Mouse (Mus musculus) spleen, postnatal 10 days (tissue): ENCODE data around the gene Tbx10.
"Not testable (repeated sequence)": the region's sequence is repeated elsewhere in the genome, so short reads cannot be mapped to it uniquely, and the experiment has no call there.

Source experiments
- DNase-seq, 2 experiments: peaks; one replicate each; pipeline ENCODE4 v3.0.0; 2021 to 2022; ENCODE audit warnings: low spot score in 2 of 2

The Tbx10 gene

GRCm38 (mm10) chr19:4003641-4004040, 11.1 kb downstream of the Tbx10 start:
- no peak for DNase-seq

GRCm38 (mm10) chr19:4004331-4004730, 11.8 kb downstream of the Tbx10 start:
- DNase-seq, result no peak

- DNase-seq, result no peak
These were observed 12.5 kb downstream of the Tbx10 start for GRCm38 (mm10) chr19:4005091-4005490.

- no peak for DNase-seq
These were observed 13.4 kb downstream of the Tbx10 start for GRCm38 (mm10) chr19:4005971-4006370.

- no peak for DNase-seq
These were observed 18.5 kb downstream of the Tbx10 start for GRCm38 (mm10) chr19:4011086-4011485.

GRCm38 (mm10) chr19:4012432-4013022, 20.0 kb downstream of the Tbx10 start, which contains the start of gene Ndufv1:
Gene Ndufv1, minus strand, starts transcription at chr19:4012806.
- peak; percentile 88 to 95 for DNase-seq

GRCm38 (mm10) chr19:4013066-4013465, 20.5 kb downstream of the Tbx10 start:
- DNase-seq, result no peak

- DNase-seq, result no peak
These were observed 22.2 kb downstream of the Tbx10 start for GRCm38 (mm10) chr19:4014802-4015201.

- no peak for DNase-seq
These were observed 23.1 kb downstream of the Tbx10 start for GRCm38 (mm10) chr19:4015635-4016034.

GRCm38 (mm10) chr19:4017921-4018587, 25.5 kb downstream of the Tbx10 start:
- no peak for DNase-seq

- DNase-seq, result peak; percentile 45 to 79
These were observed 26.4 kb downstream of the Tbx10 start for GRCm38 (mm10) chr19:4018743-4019583.

GRCm38 (mm10) chr19:4023185-4023584, 30.6 kb downstream of the Tbx10 start:
- DNase-seq, result no peak

GRCm38 (mm10) chr19:4027576-4027975, 35.0 kb downstream of the Tbx10 start:
- DNase-seq, result no peak

GRCm38 (mm10) chr19:4032668-4033067, 40.1 kb downstream of the Tbx10 start:
- no peak for DNase-seq

GRCm38 (mm10) chr19:4033298-4033697, 40.7 kb downstream of the Tbx10 start:
- DNase-seq, result no peak

- no peak for DNase-seq
These were observed 41.2 kb downstream of the Tbx10 start for GRCm38 (mm10) chr19:4033742-4034141.

- no peak for DNase-seq
These were observed 43.9 kb downstream of the Tbx10 start for GRCm38 (mm10) chr19:4036327-4037045.

GRCm38 (mm10) chr19:4037154-4037787, 44.7 kb downstream of the Tbx10 start:
- DNase-seq, result not testable (repeated sequence)

GRCm38 (mm10) chr19:4037788-4038232, 45.3 kb downstream of the Tbx10 start, which contains the start of gene Gstp1:
Gene Gstp1, minus strand, starts transcription at chr19:4037985.
- peak; percentile 70 to 87 for DNase-seq

- DNase-seq, result not testable (repeated sequence)
These were observed 48.4 kb downstream of the Tbx10 start for GRCm38 (mm10) chr19:4040941-4041340.

- DNase-seq, result not testable (repeated sequence)
These were observed 48.9 kb downstream of the Tbx10 start for GRCm38 (mm10) chr19:4041500-4041899.
